Mouse (Mus musculus) right cerebral cortex, postnatal 4 days (tissue): ENCODE data around the gene Atg101.

Source experiments
- DNase-seq: peaks from one replicate; pipeline ENCODE4 v3.0.0-alpha.2; 2022

Gene Atg101

DNA sequence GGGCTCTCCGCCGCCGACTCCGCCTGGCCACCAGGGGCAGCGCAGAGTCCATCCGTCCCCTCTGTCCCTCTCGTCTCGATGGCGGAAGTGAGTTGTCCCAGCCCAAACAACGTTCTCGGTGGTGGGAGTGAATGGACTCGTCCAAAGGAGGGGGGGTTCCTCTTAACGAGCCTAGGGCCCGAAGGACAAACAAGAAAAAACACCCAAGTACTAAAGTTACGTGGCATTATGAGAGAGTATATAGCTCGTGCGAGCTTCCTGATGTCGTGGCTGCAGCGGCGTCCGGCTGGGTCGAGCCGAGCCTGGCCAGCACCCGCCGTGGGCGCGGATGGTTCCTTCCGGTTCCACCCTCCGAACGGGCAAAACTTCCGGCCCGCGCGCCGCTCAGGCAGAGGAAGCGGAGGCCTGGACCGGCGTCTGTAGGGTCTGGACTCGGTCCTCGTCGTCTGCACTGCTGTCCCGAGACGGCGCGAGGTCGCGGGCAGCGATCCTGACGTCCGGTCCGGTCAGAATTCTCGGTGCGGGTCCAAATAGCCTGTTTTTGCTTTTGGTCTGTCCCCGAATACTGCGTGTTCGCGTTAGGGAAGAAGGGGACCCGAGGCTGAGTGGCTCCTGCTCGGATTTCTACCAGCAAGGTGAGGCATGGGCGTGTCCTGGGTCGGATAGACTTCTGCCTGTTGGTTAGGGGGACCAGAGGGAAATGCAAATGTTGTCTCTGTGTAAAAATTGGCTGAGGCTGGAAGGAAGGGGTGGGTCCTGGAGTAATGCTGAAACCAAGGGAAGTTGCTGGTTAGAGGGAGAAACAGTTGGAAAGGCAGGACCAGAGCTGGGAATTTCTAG, at the start of gene Atg101:
Gene Atg101, plus strand, starts transcription at position 362 of the 840 bp plus-strand sequence.
- peak; percentile 89 for DNase-seq

DNA sequence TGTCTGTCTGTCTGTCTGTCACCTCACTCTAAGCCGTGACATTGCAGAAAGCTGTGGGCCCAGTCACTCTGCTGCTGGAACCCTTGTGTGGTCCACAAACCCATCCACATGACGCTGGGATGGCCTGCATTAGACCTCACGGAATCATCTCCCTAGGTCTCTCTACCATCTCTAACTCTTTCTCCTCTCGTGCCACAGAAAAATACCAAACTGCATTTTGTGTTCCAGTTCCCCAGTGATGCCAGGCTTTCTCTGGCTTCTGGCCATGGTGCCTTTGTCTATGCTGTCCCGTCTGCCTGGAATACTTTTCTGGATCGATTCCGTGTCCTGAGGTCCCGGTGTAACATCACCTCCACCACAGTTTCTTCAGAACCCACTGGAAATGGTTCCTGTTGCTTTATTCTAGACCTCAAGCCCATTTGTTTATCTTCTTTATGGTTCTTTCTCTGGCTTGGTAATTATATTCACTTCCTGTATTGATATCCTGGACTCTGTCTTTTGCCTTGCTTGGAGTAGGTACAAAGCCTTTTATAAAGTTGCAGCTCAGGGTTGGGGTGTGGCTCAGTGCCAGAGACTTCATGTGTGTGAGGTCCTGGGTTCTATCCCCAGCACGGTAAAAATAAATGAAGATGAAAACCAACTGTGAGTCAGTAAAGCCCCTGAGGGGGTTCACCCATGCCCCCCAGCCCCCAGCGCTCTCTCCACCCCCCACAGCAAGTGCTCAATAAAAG, 49.3 kb upstream of the Atg101 start:
- DNase-seq = no peak

- no peak for DNase-seq
Measured at GRCm38 (mm10) chr15:101235342-101235698, 48.8 kb upstream of the Atg101 start.

DNA sequence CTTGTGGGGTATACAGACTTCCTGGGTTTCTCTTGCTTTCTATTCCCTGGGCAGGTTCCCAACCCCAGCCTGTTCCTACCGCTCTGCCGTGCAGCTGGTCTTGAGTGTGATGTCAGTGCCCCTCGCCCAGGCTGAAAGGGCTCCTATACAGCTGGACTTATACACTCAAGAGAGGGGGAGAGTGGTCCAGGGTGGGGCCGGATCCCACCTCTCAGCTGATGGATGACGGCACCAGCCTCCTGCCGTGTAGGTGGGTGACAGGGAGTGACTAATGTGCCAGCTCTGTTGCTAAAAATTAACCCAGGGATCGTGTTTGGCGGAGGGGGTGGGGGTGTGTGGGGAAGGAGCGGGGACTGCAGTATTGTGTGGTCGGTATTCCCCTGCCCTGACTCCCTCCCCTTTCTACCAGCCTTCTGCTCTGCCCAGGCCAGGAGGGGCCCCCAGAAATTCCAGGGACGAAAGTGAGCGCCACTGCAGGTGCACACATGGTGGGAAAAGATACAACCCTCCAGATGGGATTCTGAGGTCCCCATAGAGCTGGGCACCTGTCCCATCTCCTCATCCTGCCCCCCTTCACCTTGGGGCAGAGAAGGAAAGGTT, 48.2 kb upstream of the Atg101 start:
- DNase-seq = no peak

- DNase-seq = peak; percentile 67
Measured at GRCm38 (mm10) chr15:101236878-101237277, 47.2 kb upstream of the Atg101 start.

DNA sequence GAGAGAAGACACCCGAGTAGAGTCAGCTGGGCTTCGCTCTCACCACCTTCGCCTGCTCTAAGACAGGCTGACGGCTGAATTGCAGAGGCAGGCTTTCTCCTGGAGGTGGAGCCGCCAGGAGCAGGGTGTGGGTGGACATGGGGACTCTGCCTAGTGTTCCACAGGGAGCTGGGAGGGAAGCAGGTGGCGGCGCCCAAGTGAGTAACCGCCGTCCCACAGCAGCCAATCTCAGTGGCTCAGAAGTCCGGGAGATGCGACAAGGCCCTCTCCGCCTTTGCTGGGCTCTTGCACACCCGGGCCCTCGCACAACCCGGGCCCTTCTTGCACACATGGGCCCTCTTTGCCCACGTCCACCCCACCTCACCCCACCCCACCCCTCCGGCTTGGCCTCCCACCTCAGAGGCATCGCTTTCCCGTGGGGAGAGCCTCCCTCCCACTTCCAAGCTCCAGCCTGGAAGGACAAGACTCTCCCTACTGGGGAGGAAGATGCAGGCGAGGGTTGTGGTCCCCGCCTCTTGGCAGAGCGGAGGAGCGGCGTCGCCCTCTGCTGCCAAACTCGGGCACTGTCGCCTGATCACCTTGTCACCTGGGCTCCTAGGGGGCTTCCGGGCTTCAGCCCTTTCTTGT, 45.1 kb upstream of the Atg101 start:
- DNase-seq = peak; percentile 56

- no peak for DNase-seq
Measured at GRCm38 (mm10) chr15:101239821-101240220, 44.3 kb upstream of the Atg101 start.

DNA sequence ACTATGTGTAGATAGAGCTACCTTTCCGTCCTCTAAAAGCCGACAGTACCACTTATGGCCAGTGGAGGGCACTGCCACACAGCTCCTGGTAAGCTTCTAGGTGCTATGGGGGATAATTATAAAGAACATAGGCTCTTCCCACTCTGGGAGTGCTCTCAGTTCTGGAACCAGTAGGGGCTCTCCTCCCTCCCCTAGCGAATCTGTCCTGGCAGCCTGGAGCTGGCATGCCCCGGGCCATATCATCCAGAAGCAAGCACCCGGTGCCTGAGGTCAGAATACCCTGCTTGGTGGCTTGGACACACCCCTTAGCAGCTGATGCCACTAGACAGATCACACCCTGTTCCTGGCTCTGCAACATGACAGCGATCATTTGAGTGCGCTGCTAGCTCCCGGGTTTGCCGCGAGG, 43.3 kb upstream of the Atg101 start:
- DNase-seq = peak; percentile 84

- no peak for DNase-seq
Measured at GRCm38 (mm10) chr15:101241236-101241635, 42.8 kb upstream of the Atg101 start.

- DNase-seq = no peak
Measured at GRCm38 (mm10) chr15:101241853-101242252, 42.2 kb upstream of the Atg101 start.

- no peak for DNase-seq
Measured at GRCm38 (mm10) chr15:101242645-101243044, 41.4 kb upstream of the Atg101 start.

GRCm38 (mm10) chr15:101244012-101244411, 40.1 kb upstream of the Atg101 start:
- DNase-seq = no peak

GRCm38 (mm10) chr15:101246231-101247154, 37.6 kb upstream of the Atg101 start:
- peak; percentile 89 for DNase-seq

DNA sequence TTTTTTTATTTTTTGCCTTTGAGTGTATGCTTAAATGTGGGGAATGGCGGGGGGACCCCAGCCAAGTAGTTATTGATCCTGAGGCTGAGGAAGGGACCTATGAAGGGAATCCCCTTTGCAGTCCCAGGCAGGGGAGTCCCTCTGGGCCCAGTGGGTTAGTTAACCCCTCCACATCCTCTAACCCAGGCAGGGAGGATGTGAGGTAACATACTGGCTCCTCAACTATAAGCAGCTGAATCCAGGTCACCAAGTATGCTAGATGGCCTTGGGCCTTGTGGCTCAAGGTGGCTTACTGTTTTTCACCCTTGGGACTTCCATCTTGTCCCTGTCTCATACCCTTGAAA, 36.9 kb upstream of the Atg101 start:
- no peak for DNase-seq

GRCm38 (mm10) chr15:101248029-101248710, 35.9 kb upstream of the Atg101 start:
- DNase-seq = no peak

DNA sequence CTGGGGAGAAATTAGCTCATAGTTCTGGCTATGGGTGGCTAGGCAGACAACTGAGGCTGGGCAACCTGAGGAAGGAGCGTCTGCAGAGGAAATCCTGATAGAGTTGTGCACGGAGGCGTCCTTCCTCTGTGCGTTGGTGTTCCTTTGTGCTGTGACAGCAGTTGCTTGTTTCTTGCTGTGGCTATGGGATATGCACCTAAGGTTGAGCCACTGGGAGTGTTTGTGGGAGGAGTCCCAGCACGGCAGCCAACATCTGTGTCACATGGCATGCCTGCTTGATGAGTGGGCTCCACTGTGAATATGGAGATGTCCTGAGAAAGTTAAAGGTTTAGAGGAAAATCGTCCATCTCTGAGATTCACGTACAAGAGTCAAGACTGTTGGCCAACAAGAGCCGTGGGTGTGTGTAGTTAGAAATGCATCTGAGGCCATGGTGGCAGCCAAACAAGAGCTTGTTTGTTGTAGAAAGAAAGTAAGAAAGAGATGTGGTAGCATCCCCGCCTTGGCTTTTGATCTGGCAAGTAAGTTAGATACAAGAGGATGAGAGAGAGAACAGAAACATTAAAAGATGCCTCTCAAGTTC, 33.8 kb upstream of the Atg101 start:
- DNase-seq = no peak

DNA sequence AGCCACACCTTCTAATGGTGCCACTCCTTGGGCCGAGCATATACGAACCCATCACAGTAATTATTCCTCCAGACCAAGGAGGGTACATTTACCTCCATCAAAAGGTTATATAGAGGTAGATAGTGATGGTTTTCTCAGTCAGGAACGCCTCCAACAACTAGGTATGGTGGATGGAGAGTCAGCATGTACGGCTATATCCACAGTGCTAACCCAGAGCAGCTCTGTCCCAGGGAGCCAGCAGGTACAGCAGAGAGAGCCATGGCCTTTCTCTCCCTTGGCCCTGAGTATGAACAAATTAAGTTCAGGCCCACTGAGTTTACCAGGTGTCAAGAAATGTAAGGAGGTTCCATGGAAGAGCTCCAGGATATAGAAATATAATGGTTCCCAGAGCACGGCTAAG, 32.1 kb upstream of the Atg101 start:
- DNase-seq = no peak

- DNase-seq = no peak
Measured at GRCm38 (mm10) chr15:101252614-101253013, 31.5 kb upstream of the Atg101 start.

GRCm38 (mm10) chr15:101253563-101253885, 30.5 kb upstream of the Atg101 start:
- DNase-seq = no peak

DNA sequence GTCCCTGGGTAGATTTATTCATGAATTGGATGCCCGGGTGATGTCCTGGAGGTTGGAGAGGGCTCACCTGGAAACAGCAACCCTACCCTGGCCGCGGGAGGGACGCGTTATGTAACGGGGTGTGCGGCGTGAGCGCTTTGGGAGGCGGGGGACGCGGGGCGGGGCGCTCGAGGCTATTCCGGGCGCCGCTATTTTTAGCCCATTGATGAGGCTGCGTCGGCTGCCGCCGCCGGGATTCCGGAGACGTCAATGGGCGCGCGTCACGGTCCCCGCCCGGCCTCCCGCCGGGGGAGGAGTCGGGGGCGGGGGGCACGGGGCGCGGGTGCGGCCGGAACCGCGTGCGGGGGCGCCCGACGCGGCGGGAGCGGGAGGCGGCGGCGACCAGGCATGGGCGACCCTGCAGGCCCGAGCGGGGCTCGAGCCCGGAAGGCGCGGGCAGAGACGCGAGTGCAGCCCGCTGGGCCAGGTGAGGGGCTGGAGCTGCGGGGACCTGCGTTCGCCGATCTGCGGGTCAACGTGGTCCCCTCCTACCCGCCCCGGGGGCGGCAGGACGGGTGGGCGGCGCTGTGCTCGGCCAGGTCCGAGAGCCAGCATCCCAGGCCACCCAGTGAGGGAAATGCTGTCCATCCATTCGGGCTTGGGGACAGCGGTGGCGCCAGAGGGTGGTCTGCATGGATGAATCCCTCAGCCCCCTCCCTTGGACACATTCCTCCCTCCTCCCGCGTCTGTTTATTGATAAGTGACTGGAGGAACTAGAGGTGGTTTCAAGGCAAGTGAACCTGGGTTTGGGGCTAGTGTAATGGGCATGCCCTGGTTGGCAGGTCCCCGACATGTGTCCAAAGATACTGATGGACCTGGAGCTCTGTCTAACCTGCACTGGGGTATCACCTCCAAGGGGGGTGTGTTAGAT, 29.9 kb upstream of the Atg101 start, which contains the start of gene Nr4a1:
Gene Nr4a1, plus strand, starts transcription at position 384 of the 910 bp plus-strand sequence.
- DNase-seq = peak; percentile 74
